Mouse (Mus musculus) small intestine, adult 2 months (tissue): ENCODE measurements around the gene Ablim2. TPM values are rescaled to one million over a fixed set of nuclear protein-coding genes. Genes with fewer than 3 reads are reported as not detected.
A peak's percentile ranks its signal among the peaks of the same experiment; 100 is the strongest.

ENCODE experiments used
- H3K27ac ChIP-seq: fragments of 200-500 bp; 2 replicates; pipeline ENCODE4 v1.5.1; 2012; ENCODE audit warnings: low read depth, low read length, control low read depth, inconsistent platforms; ENCODE audit not compliant: insufficient read depth
- H3K27me3 ChIP-seq: fragments of 200-500 bp; 2 replicates; pipeline ENCODE4 v1.6.1; 2012; ENCODE audit warnings: mild to moderate bottlenecking, moderate library complexity, low read length, inconsistent platforms; ENCODE audit not compliant: control insufficient read depth, insufficient read depth
- H3K36me3 ChIP-seq: fragments of 200-500 bp; 2 replicates; pipeline ENCODE4 v1.6.1; 2012; ENCODE audit warnings: mild to moderate bottlenecking, low read length, control low read depth, inconsistent platforms; ENCODE audit not compliant: control insufficient read depth, insufficient read depth
- H3K4me1 ChIP-seq: fragments of 200-500 bp; 2 replicates; pipeline ENCODE4 v1.6.1; 2012; ENCODE audit warnings: low read length, inconsistent platforms, mixed read lengths; ENCODE audit not compliant: control insufficient read depth, insufficient read depth, insufficient read length
- H3K4me3 ChIP-seq: fragments of 200-500 bp; 2 replicates; pipeline ENCODE4 v1.5.1; 2012; ENCODE audit warnings: low read depth, mild to moderate bottlenecking, control low read depth, inconsistent platforms, low read length, moderate library complexity
- CTCF ChIP-seq: fragments of 200-500 bp; IDR thresholded peaks from 2 replicates; pipeline ENCODE4 v1.5.1; 2012; ENCODE audit warnings: low read depth, mild to moderate bottlenecking, control low read depth, inconsistent platforms, low read length, moderate library complexity, mixed read lengths; ENCODE audit not compliant: insufficient replicate concordance, insufficient read length; ENCODE audit errors: extremely low read depth
- POLR2A ChIP-seq: fragments of 200-500 bp; IDR thresholded peaks from 2 replicates; pipeline ENCODE4 v1.6.1; 2012; ENCODE audit warnings: low read depth, mild to moderate bottlenecking, control low read depth, inconsistent platforms, low read length, moderate library complexity
- WGBS: fragments of 180-500 bp; shearing (Covaris S2); methylation state at CpG from one replicate; pipeline ENCODE4 v1.1.7; 2018; 5-methylcytosine and 5-hydroxymethylcytosine counted together
- polyA plus RNA-seq: library from polyadenylated mRNA; depleted of rRNA; stranded (reverse); fragments of >200 nt; gene quantifications from 2 replicates; pipeline ENCODE4 v1.2.3, GENCODE M21; 2012

Gene Ablim2
- polyA plus RNA-seq, 1 experiment: 9.1 TPM

GRCm38 (mm10) chr5:35897147-35897546 is 139.5 kb downstream of the Ablim2 start:
- 76% methylated on average over 4 of the region's 4 CpGs for WGBS
- TF ChIP-seq CTCF (no peak), POLR2A (no peak)

GRCm38 (mm10) chr5:35898114-35898513 is 140.4 kb downstream of the Ablim2 start:
- 58% methylated on average over 4 of the region's 4 CpGs for WGBS
- Histone ChIP-seq H3K4me3 (no peak overlapping the region), H3K27ac (no peak overlapping the region), H3K36me3 (no peaks in the 10 kb centered on the region), H3K4me1 (peaks cover 7% of the 10 kb centered on the region), H3K27me3 (peaks cover 3% of the 10 kb centered on the region)
- no peak for TF ChIP-seq POLR2A
- no peak for TF ChIP-seq CTCF

More at GRCm38 (mm10) chr5:35897147-35897546, 139.5 kb downstream of the Ablim2 start:
- Histone ChIP-seq H3K27me3 (peaks cover 3% of the 10 kb centered on the region), H3K4me3 (no peak overlapping the region), H3K36me3 (no peaks in the 10 kb centered on the region), H3K27ac (peak overlapping the region; percentile 3; the same call in 1 of the 2 replicates), H3K4me1 (peaks cover 10% of the 10 kb centered on the region)

GRCm38 (mm10) chr5:35898994-35899393 is 141.3 kb downstream of the Ablim2 start:
- Histone ChIP-seq H3K27me3 (no peaks in the 10 kb centered on the region; the same call in 1 of the 2 replicates), H3K4me3 (no peak overlapping the region), H3K36me3 (no peaks in the 10 kb centered on the region), H3K27ac (no peak overlapping the region), H3K4me1 (peaks cover 3% of the 10 kb centered on the region)
- TF ChIP-seq CTCF: no peak
- TF ChIP-seq POLR2A: no peak
- WGBS: 87% methylated on average over 3 of the region's 3 CpGs

GRCm38 (mm10) chr5:35900401-35901225 is 142.9 kb downstream of the Ablim2 start:
- peaks cover 3% of the 10 kb centered on the region for H3K4me1 ChIP-seq
- 20% methylated on average over 10 of the region's 10 CpGs for WGBS
- no peaks in the 10 kb centered on the region for H3K36me3 ChIP-seq
- no peaks in the 10 kb centered on the region for H3K27me3 ChIP-seq
- no peak for TF ChIP-seq POLR2A
- no peak for TF ChIP-seq CTCF
- no peak overlapping the region for H3K4me3 ChIP-seq
- H3K27ac ChIP-seq: no peak overlapping the region

- no peak overlapping the region for H3K4me3 ChIP-seq
- H3K4me1 ChIP-seq: peaks cover 3% of the 10 kb centered on the region
- H3K27me3 ChIP-seq: no peaks in the 10 kb centered on the region
- no peak overlapping the region for H3K27ac ChIP-seq
- no peaks in the 10 kb centered on the region for H3K36me3 ChIP-seq
- TF ChIP-seq CTCF (no peak), POLR2A (no peak)
- WGBS: 55% methylated on average over 12 of the region's 12 CpGs
Observed at GRCm38 (mm10) chr5:35901226-35901809, 143.6 kb downstream of the Ablim2 start.

GRCm38 (mm10) chr5:35903456-35903855 is 145.8 kb downstream of the Ablim2 start:
- 80% methylated on average over 8 of the region's 8 CpGs for WGBS
- no peak for TF ChIP-seq POLR2A
- no peak for TF ChIP-seq CTCF
- Histone ChIP-seq H3K4me3 (no peak overlapping the region), H3K27me3 (no peaks in the 10 kb centered on the region), H3K27ac (no peak overlapping the region), H3K4me1 (peaks cover 11% of the 10 kb centered on the region), H3K36me3 (no peaks in the 10 kb centered on the region)

GRCm38 (mm10) chr5:35905283-35905682 is 147.6 kb downstream of the Ablim2 start:
- TF ChIP-seq POLR2A: no peak
- TF ChIP-seq CTCF: no peak
- Histone ChIP-seq H3K36me3 (no peaks in the 10 kb centered on the region), H3K4me1 (peaks cover 19% of the 10 kb centered on the region), H3K27ac (no peak overlapping the region), H3K4me3 (no peak overlapping the region), H3K27me3 (no peaks in the 10 kb centered on the region)
- 69% methylated on average over 8 of the region's 8 CpGs for WGBS
